Mouse (Mus musculus) spleen, adult 2 months (tissue): ENCODE measurements at regions not wholly inside any gene's neighbourhood (a gene's known extent, or its start where the extent isn't known, plus 50 kb on each side); places are given as distances from the start of the nearest gene placed in this dataset.

Source experiments
- CTCF ChIP-seq: fragments of 200-500 bp; IDR thresholded peaks from 2 replicates; pipeline ENCODE4 v1.5.1; 2011; ENCODE audit warnings: mild to moderate bottlenecking, inconsistent platforms; ENCODE audit not compliant: insufficient read depth, insufficient read length, insufficient replicate concordance; ENCODE audit errors: extremely low read depth
- POLR2A ChIP-seq: fragments of 200-500 bp; IDR thresholded peaks from 2 replicates; pipeline ENCODE4 v1.6.1; 2011; ENCODE audit warnings: low read depth, low read length, inconsistent platforms

GRCm38 (mm10) chrX:108536995-108537394 is 127.7 kb downstream of the Gm379 start:
- no peak for TF ChIP-seq CTCF
- no peak for TF ChIP-seq POLR2A
